Mouse (Mus musculus) bone marrow, adult 2 months (tissue): ENCODE measurements at regions not wholly inside any gene's neighbourhood (a gene's known extent, or its start where the extent isn't known, plus 50 kb on each side); places are given as distances from the start of the nearest gene placed in this dataset.

Experiments used
- H3K27ac ChIP-seq: fragments of 200-500 bp; 2 replicates; pipeline ENCODE4 v1.5.1; 2012; ENCODE audit warnings: low read depth, mild to moderate bottlenecking, control low read depth, inconsistent platforms, low read length; ENCODE audit not compliant: control insufficient read depth, poor library complexity, insufficient read depth
- H3K4me1 ChIP-seq: fragments of 200-500 bp; 2 replicates; pipeline ENCODE4 v1.6.1; 2011; ENCODE audit warnings: low read length; ENCODE audit not compliant: control insufficient read depth, insufficient read depth
- H3K4me3 ChIP-seq: fragments of 200-500 bp; replicated peaks from 2 replicates; pipeline ENCODE3; 2011; ENCODE audit warnings: mild to moderate bottlenecking, low read depth, low read length, control low read depth; ENCODE audit not compliant: control insufficient read depth
- CTCF ChIP-seq: fragments of 200-500 bp; IDR thresholded peaks from 2 replicates; pipeline ENCODE4 v1.5.1; 2011; ENCODE audit warnings: low read length, control low read depth; ENCODE audit not compliant: control insufficient read depth, insufficient read depth
- POLR2A ChIP-seq: fragments of 200-500 bp; IDR thresholded peaks from 2 replicates; pipeline ENCODE4 v1.6.1; 2011; ENCODE audit warnings: low read depth, mild to moderate bottlenecking, control low read depth, low read length, borderline replicate concordance; ENCODE audit not compliant: control insufficient read depth
- WGBS: fragments of 180-500 bp; shearing (Covaris S2); methylation state at CpG from one replicate; pipeline ENCODE4 v1.1.7; 2018; 5-methylcytosine and 5-hydroxymethylcytosine counted together

- Histone ChIP-seq H3K4me3 (no peak overlapping the region), H3K27ac (no peak overlapping the region), H3K4me1 (no peaks in the 10 kb centered on the region)
- TF ChIP-seq CTCF (no peak), POLR2A (no peak)
- WGBS = 82% methylated on average over 11 of the region's 11 CpGs
Measured at GRCm38 (mm10) chr13:28671543-28671942, 282.0 kb downstream of the Sox4 start.

GRCm38 (mm10) chr13:28669832-28670585 lies 283.5 kb downstream of the Sox4 start:
- Histone ChIP-seq H3K4me1 (no peaks in the 10 kb centered on the region), H3K4me3 (no peak overlapping the region), H3K27ac (no peak overlapping the region)
- no peak for TF ChIP-seq CTCF
- TF ChIP-seq POLR2A = no peak
- WGBS = 66% methylated on average over 4 of the region's 4 CpGs

- 85% methylated on average over 3 of the region's 3 CpGs for WGBS
- Histone ChIP-seq H3K4me3 (no peak overlapping the region), H3K4me1 (no peaks in the 10 kb centered on the region), H3K27ac (no peak overlapping the region)
- TF ChIP-seq POLR2A (no peak), CTCF (no peak)
Measured at GRCm38 (mm10) chr13:28666832-28667231, 286.7 kb downstream of the Sox4 start.

- H3K4me3 ChIP-seq = no peak overlapping the region
- no peak for TF ChIP-seq POLR2A
- no peak overlapping the region for H3K27ac ChIP-seq
- WGBS = 76% methylated on average over 5 of the region's 5 CpGs
- no peaks in the 10 kb centered on the region for H3K4me1 ChIP-seq
Measured at GRCm38 (mm10) chr13:28665150-28665549, 288.4 kb downstream of the Sox4 start.

- Histone ChIP-seq H3K4me3 (no peak overlapping the region), H3K27ac (no peak overlapping the region), H3K4me1 (no peaks in the 10 kb centered on the region)
- 69% methylated on average over 4 of the region's 4 CpGs for WGBS
- TF ChIP-seq POLR2A (no peak), CTCF (no peak)
Measured at GRCm38 (mm10) chr13:28664698-28665097, 288.8 kb downstream of the Sox4 start.

- no peak overlapping the region for H3K4me3 ChIP-seq
- H3K27ac ChIP-seq = no peak overlapping the region
- no peaks in the 10 kb centered on the region for H3K4me1 ChIP-seq
- TF ChIP-seq CTCF (no peak), POLR2A (no peak)
- WGBS = 45% methylated on average over 7 of the region's 7 CpGs
Measured at GRCm38 (mm10) chr13:28663950-28664681, 289.4 kb downstream of the Sox4 start.

GRCm38 (mm10) chr13:28663459-28663858 lies 290.1 kb downstream of the Sox4 start:
- no peak for TF ChIP-seq POLR2A
- TF ChIP-seq CTCF = no peak
- 28% methylated on average over 5 of the region's 5 CpGs for WGBS

GRCm38 (mm10) chr13:28662316-28662752 lies 291.2 kb downstream of the Sox4 start:
- WGBS = 59% methylated on average over 3 of the region's 3 CpGs
- Histone ChIP-seq H3K4me1 (no peaks in the 10 kb centered on the region), H3K4me3 (no peak overlapping the region), H3K27ac (no peak overlapping the region)
- no peak for TF ChIP-seq CTCF
- no peak for TF ChIP-seq POLR2A

More at GRCm38 (mm10) chr13:28663459-28663858, 290.1 kb downstream of the Sox4 start:
- Histone ChIP-seq H3K4me3 (no peak overlapping the region), H3K4me1 (no peaks in the 10 kb centered on the region), H3K27ac (no peak overlapping the region)
